Mouse (Mus musculus) MEL (cell line): ENCODE data around the gene Ambra1. TPM values are rescaled to one million over a fixed set of nuclear protein-coding genes. Genes with fewer than 3 reads are reported as not detected.
A peak's percentile ranks its signal among the peaks of the same experiment; 100 is the strongest.

Experiments used
- DNase-seq: peaks from one replicate; pipeline ENCODE4 v3.0.0; 2011; ENCODE audit warnings: low read depth, low spot score
- H3K27ac ChIP-seq: 2 replicates; pipeline ENCODE4 v1.5.1; 2012; ENCODE audit warnings: low read depth, mild to moderate bottlenecking, control low read depth, low read length, moderate library complexity; ENCODE audit not compliant: control insufficient read depth
- H3K27me3 ChIP-seq, 2 experiments: fragments of 150-350 bp in 1 of 2; sonication (generic) in 1 of 2; 2 replicates each; pipeline ENCODE4 v1.6.1; 2012; ENCODE audit warnings: low read length in 2 of 2, mild to moderate bottlenecking in 2 of 2, improper control_type of control experiment in 1 of 2, moderate library complexity in 1 of 2; ENCODE audit not compliant: insufficient read depth in 2 of 2, control insufficient read depth in 1 of 2
- H3K36me3 ChIP-seq, 2 experiments: 2 replicates each; pipeline ENCODE4 v1.6.1; 2012 to 2014; ENCODE audit warnings: low read length in 2 of 2, improper control_type of control experiment in 1 of 2, inconsistent platforms in 1 of 2, mild to moderate bottlenecking in 1 of 2; ENCODE audit not compliant: insufficient read depth in 2 of 2, control insufficient read depth in 1 of 2
- H3K4me1 ChIP-seq, 2 experiments: fragments of 150-350 bp in 1 of 2; sonication (generic) in 1 of 2; 2 replicates each; pipeline ENCODE4 v1.6.1; 2012; ENCODE audit warnings: low read length in 2 of 2, improper control_type of control experiment in 1 of 2, mild to moderate bottlenecking in 1 of 2; ENCODE audit not compliant: insufficient read depth in 2 of 2, control insufficient read depth in 1 of 2
- H3K4me3 ChIP-seq, 2 experiments: fragments of 150-350 bp in 1 of 2; sonication (generic) in 1 of 2; 2 replicates each; pipeline ENCODE4 v1.5.1; 2012; ENCODE audit warnings: low read depth in 2 of 2, low read length in 2 of 2, mild to moderate bottlenecking in 2 of 2, moderate library complexity in 2 of 2, control low read depth in 1 of 2, improper control_type of control experiment in 1 of 2; ENCODE audit not compliant: control insufficient read depth in 1 of 2, insufficient read depth in 1 of 2
- H3K79me2 ChIP-seq: 2 replicates; pipeline ENCODE4 v1.6.1; 2012; ENCODE audit warnings: mild to moderate bottlenecking, low read length, moderate library complexity; ENCODE audit not compliant: control insufficient read depth, poor library complexity, insufficient read depth
- H3K9ac ChIP-seq: 2 replicates; pipeline ENCODE4 v1.6.1; 2012; ENCODE audit warnings: low read depth, mild to moderate bottlenecking, control low read depth, low read length, moderate library complexity; ENCODE audit not compliant: control insufficient read depth, poor library complexity, severe bottlenecking
- H3K9me3 ChIP-seq: fragments of 150-350 bp; sonication (generic); replicated peaks from 2 replicates; pipeline ENCODE4 v1.6.1; 2012; ENCODE audit warnings: mild to moderate bottlenecking, low read length, improper control_type of control experiment, moderate library complexity; ENCODE audit not compliant: insufficient read depth
- BHLHE40 ChIP-seq: IDR thresholded peaks from 2 replicates; pipeline ENCODE4 v1.6.1; 2012; ENCODE audit warnings: low read depth, mild to moderate bottlenecking, inconsistent platforms, low read length, improper control_type of control experiment, borderline replicate concordance
- CTCF ChIP-seq, 3 experiments: IDR thresholded peaks in 2 of 3; conservative IDR thresholded peaks in 1 of 3; 2 replicates each; pipeline ENCODE4 v1.5.1; 2011 to 2012; ENCODE audit warnings: low read length in 3 of 3, low read depth in 2 of 3, mild to moderate bottlenecking in 2 of 3, improper control_type of control experiment in 1 of 3, inconsistent platforms in 1 of 3, mixed read lengths in 1 of 3, moderate library complexity in 1 of 3; ENCODE audit not compliant: control insufficient read depth in 1 of 3, insufficient read depth in 1 of 3, poor library complexity in 1 of 3, severe bottlenecking in 1 of 3
- EP300 ChIP-seq, 2 experiments: IDR thresholded peaks; 2 replicates each; pipeline ENCODE4 v1.6.1; 2011; ENCODE audit warnings: improper control_type of control experiment in 2 of 2, low read length in 2 of 2, low read depth in 1 of 2, mild to moderate bottlenecking in 1 of 2
- ETS1 ChIP-seq: IDR thresholded peaks from 2 replicates; pipeline ENCODE4 v1.6.1; 2012; ENCODE audit warnings: low read depth, mild to moderate bottlenecking, inconsistent platforms, low read length, improper control_type of control experiment, moderate library complexity
- KAT2A ChIP-seq: conservative IDR thresholded peaks from 2 replicates; pipeline ENCODE4 v1.6.1; 2012; ENCODE audit warnings: low read depth, low read length, improper control_type of control experiment, inconsistent platforms
- MAX ChIP-seq: IDR thresholded peaks from 2 replicates; pipeline ENCODE4 v1.6.1; 2011; ENCODE audit warnings: low read length, improper control_type of control experiment
- MEF2A ChIP-seq: IDR thresholded peaks from 2 replicates; pipeline ENCODE4 v1.6.1; 2014; ENCODE audit warnings: low read depth, mild to moderate bottlenecking, inconsistent platforms, low read length, improper control_type of control experiment; ENCODE audit not compliant: poor library complexity, insufficient replicate concordance, severe bottlenecking; ENCODE audit errors: extremely low read depth
- MXI1 ChIP-seq: IDR thresholded peaks from 2 replicates; pipeline ENCODE4 v1.6.1; 2011; ENCODE audit warnings: mild to moderate bottlenecking, low read depth, low read length, improper control_type of control experiment
- MYB ChIP-seq: IDR thresholded peaks from 2 replicates; pipeline ENCODE4 v1.6.1; 2011; ENCODE audit warnings: mild to moderate bottlenecking, low read depth, low read length, improper control_type of control experiment
- MYC ChIP-seq: IDR thresholded peaks from 2 replicates; pipeline ENCODE4 v1.6.1; 2011; ENCODE audit warnings: low read depth, mild to moderate bottlenecking, low read length, improper control_type of control experiment, moderate library complexity
- POLR2A ChIP-seq, 2 experiments: IDR thresholded peaks; 2 replicates each; pipeline ENCODE4 v1.6.1; 2011 to 2012; ENCODE audit warnings: low read length in 2 of 2, mild to moderate bottlenecking in 2 of 2, control low read depth in 1 of 2, improper control_type of control experiment in 1 of 2, low read depth in 1 of 2, moderate library complexity in 1 of 2; ENCODE audit not compliant: control insufficient read depth in 1 of 2, insufficient read depth in 1 of 2, poor library complexity in 1 of 2
- POLR2AphosphoS5 ChIP-seq: IDR thresholded peaks from 2 replicates; pipeline ENCODE4 v1.6.1; 2012; ENCODE audit warnings: low read depth, borderline replicate concordance, mild to moderate bottlenecking, inconsistent platforms, low read length, moderate library complexity, mixed read lengths
- RAD21 ChIP-seq: IDR thresholded peaks from 2 replicates; pipeline ENCODE4 v1.6.1; 2011; ENCODE audit warnings: mild to moderate bottlenecking, low read depth, low read length, improper control_type of control experiment
- SIN3A ChIP-seq: IDR thresholded peaks from 2 replicates; pipeline ENCODE4 v1.6.1; 2012; ENCODE audit warnings: low read length, improper control_type of control experiment, inconsistent platforms
- SMC3 ChIP-seq: IDR thresholded peaks from 2 replicates; pipeline ENCODE4 v1.6.1; 2011; ENCODE audit warnings: low read depth, low read length, improper control_type of control experiment
- TBP ChIP-seq: IDR thresholded peaks from 2 replicates; pipeline ENCODE4 v1.8.0; 2011; ENCODE audit warnings: low read depth, low read length, improper control_type of control experiment
- UBTF ChIP-seq: IDR thresholded peaks from 2 replicates; pipeline ENCODE4 v1.6.1; 2012; ENCODE audit warnings: low read depth, mild to moderate bottlenecking, inconsistent platforms, low read length, improper control_type of control experiment, moderate library complexity, borderline replicate concordance; ENCODE audit not compliant: insufficient read depth
- USF1 ChIP-seq: IDR thresholded peaks from 2 replicates; pipeline ENCODE4 v1.6.1; 2014; ENCODE audit warnings: low read depth, mild to moderate bottlenecking, inconsistent platforms, low read length, improper control_type of control experiment, moderate library complexity
- ZC3H11A ChIP-seq: IDR thresholded peaks from 2 replicates; pipeline ENCODE4 v1.6.1; 2012; ENCODE audit warnings: low read depth, mild to moderate bottlenecking, inconsistent platforms, low read length, improper control_type of control experiment
- ZNF384 ChIP-seq: IDR thresholded peaks from 2 replicates; pipeline ENCODE4 v1.6.1; 2012; ENCODE audit warnings: low read depth, mild to moderate bottlenecking, inconsistent platforms, low read length, improper control_type of control experiment
- polyA plus RNA-seq, 2 experiments: library from polyadenylated mRNA; stranded (reverse) in 1 of 2; unstranded in 1 of 2; fragments of >175 nt in 1 of 2; fragments of >200 nt in 1 of 2; gene quantifications; 2 replicates each; pipeline versions ENCODE4 v1.2.1 to v1.2.4; 2012; ENCODE audit warnings: low replicate concordance in 2 of 2, low read depth in 1 of 2; ENCODE audit not compliant: insufficient read length in 2 of 2, insufficient read depth in 1 of 2, missing spikeins in 1 of 2
- total RNA-seq: library from RNA; depleted of rRNA; stranded (reverse); fragments of 300-350 nt; gene quantifications from 2 replicates; pipeline ENCODE4 v1.2.3, GENCODE M21; 2012

Ambra1 gene
- total and polyA plus RNA-seq, 3 experiments = 14.6 to 24.7 TPM; not detected in 1

DNA sequence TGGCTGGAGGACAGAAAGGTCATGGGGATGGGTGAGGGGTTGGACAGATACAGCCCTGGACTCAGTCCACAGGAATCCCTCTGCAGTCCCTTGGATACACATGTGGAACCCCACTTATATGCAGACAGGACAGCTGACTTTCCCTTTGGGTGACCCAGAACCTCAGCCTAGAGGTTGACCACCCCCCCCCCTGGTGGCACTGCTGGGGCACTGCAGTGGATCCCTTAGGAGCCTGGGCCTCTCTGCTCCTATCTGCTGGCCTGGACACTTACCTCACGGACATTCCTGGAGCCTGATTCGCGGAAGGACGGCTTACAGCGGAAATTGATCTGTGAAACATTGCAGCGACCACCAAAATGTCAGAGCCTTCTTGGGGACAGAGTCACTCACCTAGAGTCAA lies 212.4 kb downstream of the Ambra1 start:
- H3K27me3 ChIP-seq = no peaks in the 10 kb centered on the region

DNA sequence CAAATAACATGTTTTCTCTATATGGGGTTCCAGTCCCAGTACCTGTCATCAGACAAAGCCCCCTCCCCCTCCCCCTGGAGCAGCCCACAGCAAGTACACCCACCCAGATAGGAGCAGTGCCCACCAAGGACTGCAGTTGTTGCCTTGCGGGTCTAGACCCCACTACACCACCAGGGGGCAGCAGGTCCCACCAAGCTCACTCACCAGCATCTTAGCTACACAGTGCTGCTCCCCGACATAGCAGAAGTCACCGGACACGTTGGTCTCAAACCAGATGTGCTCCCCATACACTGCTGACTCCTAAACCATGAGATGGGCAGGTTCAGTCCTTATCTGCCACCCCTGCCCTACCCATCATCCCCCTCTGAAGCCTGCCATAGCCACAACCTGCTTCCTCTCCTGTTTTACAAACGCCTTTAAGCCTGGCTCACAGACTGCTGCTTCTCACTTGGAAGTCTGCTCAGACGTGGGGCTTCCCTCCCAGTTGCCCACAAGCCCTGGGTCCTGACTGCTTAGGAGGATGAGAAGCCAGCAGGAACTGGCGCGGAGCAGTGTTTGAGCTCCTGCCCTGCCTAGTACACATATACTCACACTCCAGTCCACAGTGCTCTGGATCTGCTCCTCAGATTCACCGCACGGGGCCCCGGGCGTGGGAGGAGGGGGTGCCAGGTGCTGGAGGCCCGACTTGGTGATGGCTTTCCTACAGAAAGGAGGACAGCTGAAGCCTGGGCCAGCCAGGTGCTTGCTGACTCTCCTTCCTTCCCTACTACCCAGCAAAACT lies 214.4 kb downstream of the Ambra1 start:
- TF ChIP-seq MXI1 (no peak), RAD21 (peak; percentile 72), SIN3A (peak; percentile 37; the same call in 1 of the 2 replicates), BHLHE40 (no peak), CTCF (IDR thresholded peaks at IDR 0.05 in 2 of 3, conservative IDR thresholded peaks at IDR 0.05 in 1 of 3; ENCODE audit: control insufficient read depth in 1 of 3, insufficient read depth in 1 of 3, low read depth in 2 of 3, low read length in 3 of 3, poor library complexity in 1 of 3, severe bottlenecking in 1 of 3) (peak; percentile 87 to 92 (median 89)), SMC3 (peak; percentile 88), ZC3H11A (peak; percentile 66)
- TF ChIP-seq, all 39 proteins: peak for 5
- DNase-seq = peak; percentile 85
- H3K9me3 ChIP-seq = no peaks in the 10 kb centered on the region
- no peak overlapping the region for H3K9ac ChIP-seq
- peaks cover 5 to 18% of the 10 kb centered on the region in 2 experiments for H3K36me3 ChIP-seq
- H3K27ac ChIP-seq = no peak overlapping the region
- no peak overlapping the region for H3K4me3 ChIP-seq
- H3K27me3 ChIP-seq = no peaks in the 10 kb centered on the region
- peaks cover 6 to 22% of the 10 kb centered on the region in 2 experiments; a peak in 3 of 4 replicates for H3K4me1 ChIP-seq
- peaks cover 30% of the 10 kb centered on the region for H3K79me2 ChIP-seq

More for the DNA sequence above, 212.4 kb downstream of the Ambra1 start:
- H3K9me3 ChIP-seq = no peaks in the 10 kb centered on the region
- no peak overlapping the region for H3K4me3 ChIP-seq
- TF ChIP-seq ETS1 (no peak), RAD21 (peak; percentile 11; the same call in 1 of the 2 replicates), KAT2A (no peak), BHLHE40 (no peak), POLR2A (IDR thresholded peaks at IDR 0.05; ENCODE audit: control insufficient read depth in 1 of 2, insufficient read depth in 1 of 2, low read depth in 1 of 2, low read length in 2 of 2, poor library complexity in 1 of 2) (peak in 1 of 2 experiments; percentile 39; a peak in 1 of 4 replicates), POLR2AphosphoS5 (no peak), MYB (no peak), MAX (no peak), UBTF (no peak), CTCF (IDR thresholded peaks at IDR 0.05 in 2 of 3, conservative IDR thresholded peaks at IDR 0.05 in 1 of 3; ENCODE audit: control insufficient read depth in 1 of 3, insufficient read depth in 1 of 3, low read depth in 2 of 3, low read length in 3 of 3, poor library complexity in 1 of 3, severe bottlenecking in 1 of 3) (peak; percentile 53 to 69 (median 54)), ZNF384 (no peak), SMC3 (peak; percentile 31; the same call in 1 of the 2 replicates), TBP (no peak), USF1 (no peak), MYC (no peak), EP300 (IDR thresholded peaks at IDR 0.05; ENCODE audit: low read depth in 1 of 2, low read length in 2 of 2) (no peak), MEF2A (no peak)
- H3K9ac ChIP-seq = no peak overlapping the region
- H3K79me2 ChIP-seq = peaks cover 10% of the 10 kb centered on the region
- peak; percentile 44 for DNase-seq
- H3K4me1 ChIP-seq = peaks cover 0 to 2% of the 10 kb centered on the region in 2 experiments; a peak in 3 of 4 replicates
- no peak overlapping the region for H3K27ac ChIP-seq
- peaks cover under 1 to 5% of the 10 kb centered on the region in 2 experiments; a peak in 2 of 4 replicates for H3K36me3 ChIP-seq
